Mouse (Mus musculus) testis, adult 2 months (tissue): ENCODE measurements around the gene Arhgef2. TPM values are rescaled to one million over a fixed set of nuclear protein-coding genes. Genes with fewer than 3 reads are reported as not detected.

Source experiments
- H3K27ac ChIP-seq: fragments of 200-500 bp; 2 replicates; pipeline ENCODE4 v1.5.1; 2012; ENCODE audit warnings: low read depth, low read length; ENCODE audit not compliant: control insufficient read depth, insufficient read depth
- H3K27me3 ChIP-seq: fragments of 200-500 bp; 2 replicates; pipeline ENCODE4 v1.6.1; 2012; ENCODE audit warnings: mild to moderate bottlenecking, low read length, moderate library complexity; ENCODE audit not compliant: control insufficient read depth, insufficient read depth
- H3K36me3 ChIP-seq: fragments of 200-500 bp; 2 replicates; pipeline ENCODE4 v1.6.1; 2012; ENCODE audit warnings: mild to moderate bottlenecking, low read length; ENCODE audit not compliant: control insufficient read depth, insufficient read depth
- H3K4me1 ChIP-seq: fragments of 200-500 bp; 2 replicates; pipeline ENCODE4 v1.6.1; 2012; ENCODE audit warnings: low read length; ENCODE audit not compliant: control insufficient read depth, insufficient read depth
- H3K4me3 ChIP-seq: fragments of 200-500 bp; 2 replicates; pipeline ENCODE4 v1.5.1; 2012; ENCODE audit warnings: low read depth, mild to moderate bottlenecking, low read length, moderate library complexity, mixed read lengths; ENCODE audit not compliant: control insufficient read depth
- CTCF ChIP-seq: fragments of 200-500 bp; IDR thresholded peaks from 2 replicates; pipeline ENCODE4 v1.5.1; 2012; ENCODE audit warnings: low read depth, mild to moderate bottlenecking, inconsistent platforms, low read length, moderate library complexity; ENCODE audit not compliant: control insufficient read depth, insufficient read depth, insufficient replicate concordance
- POLR2A ChIP-seq: fragments of 200-500 bp; IDR thresholded peaks from 2 replicates; pipeline ENCODE4 v1.6.1; 2012; ENCODE audit warnings: low read depth, mild to moderate bottlenecking, inconsistent platforms, low read length, moderate library complexity; ENCODE audit not compliant: control insufficient read depth
- polyA plus RNA-seq: library from polyadenylated mRNA; depleted of rRNA; stranded (reverse); fragments of >200 nt; gene quantifications from 2 replicates; pipeline ENCODE4 v1.2.3, GENCODE M21; 2012

The Arhgef2 gene
- polyA plus RNA-seq, 1 experiment: 512 TPM

DNA sequence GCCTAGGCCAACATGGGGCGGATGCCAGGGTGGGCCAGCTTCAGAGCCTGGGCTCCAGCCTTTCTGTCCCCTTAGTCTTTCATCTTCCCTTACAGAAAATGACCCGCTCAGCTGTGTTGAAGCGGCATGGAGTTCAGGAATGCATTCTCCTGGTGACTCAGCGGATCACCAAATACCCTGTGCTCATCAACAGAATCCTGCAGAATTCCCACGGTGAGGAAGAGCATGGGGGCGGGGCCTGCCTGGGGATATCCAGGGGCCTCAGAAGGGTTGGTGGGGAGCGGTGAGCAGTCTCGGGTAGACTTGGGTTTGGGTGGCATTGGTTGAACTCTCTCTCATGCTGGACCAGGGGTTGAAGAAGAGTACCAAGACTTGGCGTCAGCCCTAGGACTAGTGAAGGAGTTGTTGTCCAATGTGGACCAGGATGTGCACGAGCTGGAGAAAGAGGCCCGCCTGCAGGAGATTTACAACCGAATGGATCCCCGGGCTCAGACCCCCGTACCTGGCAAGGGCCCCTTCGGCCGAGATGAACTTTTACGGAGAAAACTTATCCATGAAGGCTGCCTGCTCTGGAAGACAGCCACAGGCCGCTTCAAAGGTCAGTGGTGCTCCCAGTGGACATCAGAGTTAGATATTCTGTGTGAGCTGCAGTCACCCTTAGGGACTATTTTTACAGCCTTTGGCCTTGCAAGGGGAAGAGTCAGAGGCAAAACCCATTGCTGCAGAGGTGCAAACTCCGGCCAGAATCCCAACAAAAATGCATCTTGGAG lies 29.9 kb downstream of the Arhgef2 start:
- Histone ChIP-seq H3K4me3 (no peak overlapping the region), H3K36me3 (no peaks in the 10 kb centered on the region), H3K27ac (no peak overlapping the region), H3K27me3 (no peaks in the 10 kb centered on the region), H3K4me1 (no peaks in the 10 kb centered on the region)
- TF ChIP-seq CTCF (no peak), POLR2A (no peak)

DNA sequence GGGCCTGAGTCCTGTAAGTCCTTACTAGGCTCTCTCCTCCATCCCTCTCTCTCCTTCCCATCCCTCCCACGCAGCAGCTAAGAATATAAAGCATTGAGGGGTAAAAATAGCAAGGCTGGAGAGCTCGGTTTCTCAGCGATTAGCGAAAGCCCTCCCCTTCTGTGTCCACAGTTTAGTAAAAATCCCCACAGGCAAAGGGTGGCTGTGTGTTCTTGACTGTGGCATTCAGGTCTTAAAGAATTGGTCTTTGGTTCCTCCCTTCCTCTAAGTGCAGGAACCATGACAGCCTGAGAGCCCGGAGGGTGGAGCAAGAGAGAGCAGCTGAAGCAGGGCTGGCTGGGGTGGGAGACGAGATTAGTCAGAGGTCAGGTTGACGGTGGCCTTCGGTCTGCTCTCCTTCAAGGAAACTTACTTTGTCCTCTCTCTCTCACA lies 30.8 kb downstream of the Arhgef2 start:
- Histone ChIP-seq H3K27ac (no peak overlapping the region), H3K4me3 (no peak overlapping the region), H3K27me3 (no peaks in the 10 kb centered on the region), H3K36me3 (no peaks in the 10 kb centered on the region), H3K4me1 (no peaks in the 10 kb centered on the region)
- TF ChIP-seq CTCF (no peak), POLR2A (no peak)

DNA sequence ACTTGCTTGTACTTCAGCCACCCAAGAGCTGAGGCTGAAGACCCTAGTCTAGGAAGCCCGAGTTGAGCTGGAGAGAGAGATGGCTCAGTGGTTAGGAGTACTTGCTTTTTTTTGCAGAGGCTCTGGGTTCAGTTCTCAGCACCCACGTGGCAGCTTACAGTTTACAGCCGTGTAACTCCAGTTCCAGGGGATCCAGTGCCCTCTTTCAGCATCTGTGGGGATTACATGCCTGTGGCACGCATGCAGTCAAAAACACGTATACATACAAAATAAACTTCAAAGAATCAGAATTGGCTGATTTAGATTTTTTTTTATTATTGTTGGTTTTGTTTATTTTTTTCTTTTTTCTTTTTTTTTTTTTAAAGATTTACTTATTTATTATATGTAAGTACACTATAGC lies 31.4 kb downstream of the Arhgef2 start:
- Histone ChIP-seq H3K27me3 (no peaks in the 10 kb centered on the region), H3K27ac (no peak overlapping the region), H3K36me3 (no peaks in the 10 kb centered on the region), H3K4me3 (no peak overlapping the region), H3K4me1 (no peaks in the 10 kb centered on the region)
- TF ChIP-seq CTCF (no peak), POLR2A (no peak)

DNA sequence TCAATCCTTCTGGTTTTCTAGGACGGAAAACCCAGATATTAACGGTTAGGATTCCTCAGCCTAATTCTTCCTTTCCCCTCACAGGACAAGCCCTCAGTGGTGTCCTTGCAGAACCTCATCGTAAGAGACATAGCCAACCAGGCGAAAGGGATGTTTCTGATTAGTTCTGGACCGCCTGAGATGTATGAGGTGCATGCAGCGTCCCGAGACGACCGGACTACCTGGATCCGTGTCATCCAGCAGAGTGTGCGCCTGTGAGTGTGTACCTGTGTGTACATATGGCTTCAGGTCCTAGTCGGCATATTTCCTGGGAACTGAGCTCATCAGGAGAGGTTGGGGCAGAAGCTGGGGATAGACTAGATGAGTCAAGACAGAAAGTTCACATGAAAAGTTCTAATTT lies 33.5 kb downstream of the Arhgef2 start:
- Histone ChIP-seq H3K36me3 (no peaks in the 10 kb centered on the region), H3K4me1 (peaks cover 4% of the 10 kb centered on the region; the same call in 1 of the 2 replicates), H3K27ac (no peak overlapping the region), H3K27me3 (no peaks in the 10 kb centered on the region), H3K4me3 (no peak overlapping the region)
- no peak for TF ChIP-seq CTCF
- TF ChIP-seq POLR2A: no peak

DNA sequence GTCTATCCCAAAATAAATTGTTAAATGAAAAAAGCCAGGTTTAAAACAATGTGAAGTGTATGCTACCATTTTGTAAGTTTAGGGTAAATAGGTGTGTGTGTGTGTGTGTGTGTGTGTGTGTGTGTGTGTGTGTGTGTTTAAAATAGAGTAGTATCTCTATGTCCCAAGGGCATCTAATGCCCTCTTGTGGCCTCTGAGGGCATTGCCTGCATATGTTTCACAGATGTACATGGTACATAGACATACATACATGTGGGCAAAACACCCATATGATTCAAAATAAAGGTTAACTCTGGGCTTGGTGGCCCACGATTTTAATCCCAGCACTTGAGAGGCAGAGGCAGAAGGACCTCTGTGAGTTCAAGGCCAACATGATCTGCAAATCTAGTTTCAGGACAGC lies 34.9 kb downstream of the Arhgef2 start:
- H3K36me3 ChIP-seq: no peaks in the 10 kb centered on the region
- TF ChIP-seq POLR2A (no peak), CTCF (no peak)
- no peaks in the 10 kb centered on the region for H3K27me3 ChIP-seq
- peaks cover 4% of the 10 kb centered on the region; the same call in 1 of the 2 replicates for H3K4me1 ChIP-seq
- no peak overlapping the region for H3K27ac ChIP-seq
- H3K4me3 ChIP-seq: no peak overlapping the region

DNA sequence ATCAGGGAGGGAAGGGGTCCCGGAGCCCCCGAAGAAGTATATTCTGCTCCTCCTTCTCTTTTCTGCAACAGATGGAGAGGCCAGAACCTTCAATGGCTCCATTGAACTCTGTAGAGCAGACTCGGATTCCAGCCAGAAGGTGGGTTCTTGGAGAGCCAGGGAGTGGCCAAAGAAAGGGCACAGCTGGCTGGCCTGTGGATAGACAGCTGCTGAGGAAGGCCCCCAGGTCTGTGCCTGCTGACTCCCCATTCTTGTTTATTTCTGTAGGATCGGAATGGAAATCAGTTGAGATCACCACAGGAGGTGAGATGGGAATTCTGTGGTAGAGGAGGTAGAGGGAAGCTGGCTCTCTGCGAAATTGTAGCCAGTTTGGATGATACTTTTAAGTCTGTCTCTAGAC lies 37.3 kb downstream of the Arhgef2 start:
- Histone ChIP-seq H3K4me1 (peaks cover 4% of the 10 kb centered on the region; the same call in 1 of the 2 replicates), H3K27ac (no peak overlapping the region), H3K27me3 (no peaks in the 10 kb centered on the region), H3K4me3 (no peak overlapping the region), H3K36me3 (no peaks in the 10 kb centered on the region)
- no peak for TF ChIP-seq CTCF
- no peak for TF ChIP-seq POLR2A

DNA sequence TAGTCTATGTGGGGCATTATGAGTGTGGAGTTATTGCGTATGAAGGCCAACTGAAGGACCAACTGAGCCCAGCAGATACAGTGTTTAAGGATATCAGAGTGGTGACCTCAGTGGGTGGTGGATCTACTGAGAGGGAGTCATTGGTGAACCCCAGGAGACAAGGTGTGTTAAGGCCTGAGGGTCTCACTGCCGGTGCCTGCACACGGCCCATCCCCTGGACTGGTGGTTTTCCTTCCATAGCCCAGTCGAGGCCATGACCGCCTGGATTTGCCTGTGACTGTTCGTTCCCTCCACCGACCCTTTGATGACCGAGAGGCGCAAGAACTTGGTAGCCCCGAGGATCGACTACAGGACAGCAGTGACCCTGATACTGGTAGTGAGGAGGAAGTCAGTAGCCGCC lies 40.2 kb downstream of the Arhgef2 start:
- H3K4me1 ChIP-seq: peaks cover 4% of the 10 kb centered on the region; the same call in 1 of the 2 replicates
- no peaks in the 10 kb centered on the region for H3K36me3 ChIP-seq
- H3K27ac ChIP-seq: no peak overlapping the region
- H3K4me3 ChIP-seq: no peak overlapping the region
- H3K27me3 ChIP-seq: no peaks in the 10 kb centered on the region
- TF ChIP-seq POLR2A (no peak), CTCF (no peak)
